Mouse (Mus musculus): ENCODE data around the gene Plcg2.

- TF ChIP-seq POLR2A (IDR thresholded peaks at IDR 0.05; ENCODE audit: low read depth, low read length): no peak
- TF ChIP-seq CTCF (IDR thresholded peaks at IDR 0.05; ENCODE audit: extremely low read depth, insufficient read length, insufficient replicate concordance, low read depth, low read length): peak; percentile 83
These were observed 26.9 kb upstream of the Plcg2 start for GRCm38 (mm10) chr8:117471174-117471573.
